Mouse (Mus musculus) cerebellum, adult 11-12 months (tissue): ENCODE measurements around the gene Rasal1.

Experiments
- DNase-seq: peaks from one replicate; pipeline ENCODE4 v3.0.0; 2022

The Rasal1 gene

DNA sequence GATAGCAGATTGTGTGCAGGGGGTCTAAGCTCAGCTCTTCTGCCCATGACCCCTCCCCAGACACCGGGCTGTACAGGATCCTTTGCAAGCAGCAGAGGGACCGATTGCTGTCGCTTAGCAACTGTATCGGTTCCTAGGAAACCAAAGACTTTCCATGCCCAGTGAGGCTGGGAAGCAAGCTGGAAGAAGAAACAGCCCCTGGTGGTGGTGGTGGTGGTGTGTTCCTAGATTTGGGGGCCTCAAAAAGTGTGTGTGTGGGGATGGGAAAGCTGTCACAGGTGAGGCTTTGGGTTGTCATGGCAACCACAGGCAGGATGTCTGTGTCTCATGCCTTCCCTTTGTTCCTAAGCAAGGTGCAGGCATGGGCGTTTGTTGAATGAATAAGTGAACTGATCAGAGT is 12.2 kb downstream of the Rasal1 start:
- DNase-seq, result no peak

DNA sequence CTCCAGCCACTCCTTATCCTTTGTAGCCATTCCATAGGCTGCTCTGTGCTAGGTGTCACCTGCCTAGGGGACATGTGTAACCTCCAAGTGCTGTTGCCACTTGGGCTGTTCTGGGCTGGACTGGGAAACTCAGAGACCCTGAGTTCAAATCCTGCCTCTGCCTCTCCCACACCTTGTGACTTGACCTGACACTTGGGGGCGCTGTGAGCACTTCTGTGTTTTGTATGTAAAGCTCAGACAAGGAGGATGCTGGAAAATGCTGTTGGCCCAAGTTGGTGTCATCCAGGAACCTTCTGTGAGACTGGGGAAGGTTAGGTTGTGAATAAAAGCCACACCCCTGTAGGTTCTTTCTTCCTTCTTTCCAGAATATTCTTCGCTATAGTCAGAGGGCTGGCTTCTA is 16.3 kb downstream of the Rasal1 start:
- DNase-seq, result no peak

DNA sequence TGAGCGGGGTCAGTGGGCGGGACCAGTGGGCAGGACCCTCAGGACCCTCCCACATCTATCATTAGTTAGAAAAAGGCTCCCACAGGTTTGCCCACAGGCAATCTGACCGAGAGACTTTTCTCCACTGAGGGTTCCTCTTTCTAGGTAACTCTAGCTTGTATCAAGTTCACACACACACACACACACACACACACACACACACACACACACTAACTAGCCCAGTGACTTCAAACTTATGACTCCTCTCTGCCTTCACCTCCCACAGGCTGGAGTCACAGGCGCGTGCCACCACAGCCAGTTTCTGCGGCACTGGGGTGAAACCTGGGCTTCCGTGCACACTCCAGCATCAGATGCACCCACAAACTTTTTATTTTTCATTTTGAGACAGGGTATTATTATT is 20.1 kb downstream of the Rasal1 start:
- DNase-seq, result no peak

DNA sequence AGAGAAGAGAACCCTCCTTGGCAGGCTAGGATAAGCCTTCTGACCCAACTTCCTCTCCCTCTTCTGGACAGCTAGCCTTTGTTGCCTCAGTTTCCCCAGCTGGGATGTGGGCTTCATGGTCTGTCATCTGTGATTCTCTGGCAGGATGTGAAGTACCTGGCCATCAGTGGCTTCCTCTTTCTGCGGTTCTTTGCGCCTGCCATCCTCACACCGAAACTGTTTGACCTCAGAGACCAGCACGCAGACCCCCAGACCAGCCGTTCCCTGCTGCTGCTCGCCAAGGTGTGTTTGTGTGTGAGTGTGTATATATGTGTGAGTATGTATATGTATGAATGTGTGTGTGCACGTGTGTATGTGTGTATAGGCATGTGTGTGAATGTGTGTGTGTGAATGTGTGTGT is 21.5 kb downstream of the Rasal1 start:
- no peak for DNase-seq

DNA sequence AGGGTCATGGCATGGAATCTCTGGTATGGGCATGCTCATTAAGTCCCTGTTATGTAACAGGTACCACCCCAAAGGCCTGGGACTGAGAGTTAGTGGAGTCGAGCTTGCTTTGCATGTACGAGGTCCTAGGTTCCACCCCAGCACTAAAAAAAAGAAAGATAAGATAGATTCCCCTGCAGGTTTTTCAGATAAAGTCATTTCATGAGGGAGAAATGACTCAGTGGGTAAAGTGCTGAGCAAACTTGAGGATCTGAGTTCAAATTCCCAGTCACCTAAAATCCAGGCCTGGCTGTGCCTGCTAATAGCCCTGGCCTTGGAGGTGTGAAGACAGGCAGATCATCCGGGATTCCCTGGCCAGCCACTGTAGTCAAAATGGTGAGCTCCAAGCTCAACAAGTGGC is 23.3 kb downstream of the Rasal1 start:
- DNase-seq, result no peak

DNA sequence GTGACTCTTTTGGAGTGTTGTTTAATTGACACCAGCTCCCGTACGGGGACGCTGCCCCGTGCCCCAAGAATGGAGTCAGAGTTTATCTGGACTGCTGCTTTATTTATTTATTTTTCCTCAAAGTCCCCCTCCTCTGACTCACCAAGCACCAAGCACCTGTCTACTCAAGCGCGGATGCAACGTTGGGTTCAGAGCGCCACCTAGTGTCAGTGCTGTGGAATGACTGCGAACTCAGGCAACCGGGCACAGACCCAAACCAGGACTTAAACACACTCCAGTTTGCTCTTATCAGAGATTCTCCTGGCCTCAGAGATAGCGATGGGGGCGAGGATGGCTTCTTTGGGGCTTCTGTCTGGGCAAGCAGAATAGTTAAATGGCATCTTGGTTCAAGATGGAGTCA is 25.0 kb downstream of the Rasal1 start:
- DNase-seq, result peak; percentile 56

DNA sequence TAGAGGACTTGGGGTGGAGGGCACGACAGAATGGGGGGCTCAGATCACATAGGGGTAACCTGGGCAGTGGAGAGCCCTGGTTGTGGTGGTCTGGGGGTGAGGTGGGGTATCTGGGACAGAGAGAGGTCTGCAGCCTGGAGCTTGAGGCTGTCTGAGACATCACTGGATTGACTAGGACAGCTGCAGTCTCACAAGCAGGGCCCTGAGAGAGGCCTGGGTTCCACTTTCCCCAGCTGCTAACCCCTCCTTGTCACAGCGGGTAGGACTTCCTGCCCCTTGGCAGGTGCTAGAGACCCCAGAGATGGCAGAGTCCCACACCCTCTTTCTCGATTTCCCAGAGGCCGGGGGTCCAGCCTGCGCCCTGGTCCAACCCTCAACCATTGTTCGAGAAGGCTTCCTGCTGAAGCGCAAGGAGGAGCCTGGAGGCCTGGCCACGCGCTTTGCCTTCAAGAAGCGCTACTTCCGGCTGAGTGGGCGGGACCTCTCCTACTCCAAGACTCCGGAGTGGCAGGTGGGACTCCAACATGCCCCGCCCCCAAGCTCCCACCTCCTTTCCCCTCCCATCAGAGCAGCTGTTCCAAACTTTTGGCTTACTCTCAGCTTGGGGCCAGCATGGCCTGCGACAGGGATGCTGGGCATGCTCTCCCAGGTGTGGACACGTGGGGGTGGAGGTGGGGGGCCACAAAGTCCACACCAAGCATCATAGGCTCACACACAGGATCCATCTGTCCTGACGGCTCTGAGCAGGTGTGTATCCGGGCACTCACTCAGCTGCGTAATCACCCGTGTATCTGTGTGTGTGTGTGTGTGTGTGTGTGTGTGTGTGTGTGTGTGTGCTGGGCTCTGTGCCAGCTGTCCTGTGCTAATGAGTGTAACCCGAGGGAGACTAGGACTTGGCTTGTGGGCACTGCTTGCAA is 25.9 kb downstream of the Rasal1 start:
- no peak for DNase-seq

DNA sequence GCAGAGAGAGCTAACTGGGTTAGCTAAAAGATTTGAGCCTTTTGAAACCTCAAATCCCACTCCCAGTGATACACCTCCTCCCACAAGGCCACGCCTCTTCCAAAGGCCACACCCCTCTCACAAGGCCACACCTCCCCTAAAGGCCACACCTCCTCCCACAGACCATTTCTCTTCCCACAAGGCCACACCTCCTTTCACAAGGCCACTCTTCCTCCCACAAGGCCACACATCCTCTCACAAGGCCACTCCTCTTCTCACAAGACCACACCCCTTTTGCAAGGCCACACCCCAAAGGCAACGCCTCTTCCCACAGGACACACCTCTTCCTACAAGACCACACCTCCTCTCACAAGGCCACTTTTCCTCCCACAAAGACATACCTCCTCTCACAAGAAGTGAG is 28.9 kb downstream of the Rasal1 start:
- peak; percentile 53 for DNase-seq

DNA sequence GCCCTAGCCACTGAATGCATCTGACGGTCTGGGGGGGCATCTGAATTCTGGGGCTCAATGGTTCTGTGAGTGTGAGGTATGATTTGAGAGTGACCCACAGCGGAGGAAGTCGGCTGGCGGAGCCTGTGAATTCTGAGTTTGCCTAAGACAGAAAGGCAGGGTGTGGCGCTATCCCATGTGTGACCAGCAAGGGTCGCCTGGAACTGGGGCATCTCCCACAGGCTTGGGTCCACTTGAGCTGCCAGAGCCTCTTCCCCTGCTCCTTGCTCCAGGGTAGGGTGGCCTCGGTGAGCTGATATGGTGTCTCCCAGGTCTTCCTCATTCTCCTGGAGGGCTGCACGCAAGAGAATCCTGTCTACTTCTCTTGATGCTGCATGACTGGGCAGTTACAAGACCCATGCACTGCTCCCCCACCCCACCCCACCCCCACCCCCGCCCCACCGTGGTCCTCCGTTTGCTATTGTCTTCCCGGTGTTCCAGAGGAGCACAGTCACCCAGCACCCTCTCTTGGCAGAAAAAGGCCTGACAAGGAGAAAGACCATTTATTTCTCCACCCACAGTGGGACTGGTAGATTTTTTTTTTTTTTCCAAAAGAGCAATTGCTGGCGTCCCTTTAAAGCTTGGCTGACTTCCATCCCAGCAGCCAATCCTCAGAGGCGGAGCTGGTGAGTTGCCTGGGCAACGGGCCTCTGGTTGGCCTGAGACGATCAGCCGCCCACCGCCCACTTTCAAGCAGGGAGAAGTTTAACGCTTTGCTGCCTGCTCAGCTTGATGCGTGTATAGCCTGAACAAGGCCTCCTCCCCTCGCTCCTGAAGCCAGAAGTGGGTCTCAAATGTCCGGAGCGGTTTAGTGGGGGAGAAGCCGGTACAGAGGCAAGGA is 31.3 kb downstream of the Rasal1 start:
- peak; percentile 75 for DNase-seq

DNA sequence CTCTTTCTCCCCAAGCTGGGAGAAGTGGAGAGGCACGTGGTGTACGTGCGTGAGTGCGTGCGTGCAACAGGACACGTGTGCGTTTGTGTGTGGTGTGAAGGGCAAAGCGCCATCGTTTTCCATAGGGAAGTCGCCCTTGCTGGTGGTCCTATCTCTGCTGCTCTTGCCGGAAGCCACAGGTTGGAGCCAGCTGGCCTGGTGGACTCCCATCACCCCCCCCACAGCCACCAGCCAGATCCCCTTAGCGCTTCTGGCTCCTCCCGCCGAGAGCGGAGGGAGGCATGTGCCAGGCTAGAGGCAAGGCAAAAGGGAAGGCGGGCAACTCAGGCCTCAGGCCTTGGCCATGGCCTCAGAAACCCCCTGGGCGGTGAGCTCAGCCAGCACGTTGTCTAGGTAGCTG is 32.3 kb downstream of the Rasal1 start:
- no peak for DNase-seq

DNA sequence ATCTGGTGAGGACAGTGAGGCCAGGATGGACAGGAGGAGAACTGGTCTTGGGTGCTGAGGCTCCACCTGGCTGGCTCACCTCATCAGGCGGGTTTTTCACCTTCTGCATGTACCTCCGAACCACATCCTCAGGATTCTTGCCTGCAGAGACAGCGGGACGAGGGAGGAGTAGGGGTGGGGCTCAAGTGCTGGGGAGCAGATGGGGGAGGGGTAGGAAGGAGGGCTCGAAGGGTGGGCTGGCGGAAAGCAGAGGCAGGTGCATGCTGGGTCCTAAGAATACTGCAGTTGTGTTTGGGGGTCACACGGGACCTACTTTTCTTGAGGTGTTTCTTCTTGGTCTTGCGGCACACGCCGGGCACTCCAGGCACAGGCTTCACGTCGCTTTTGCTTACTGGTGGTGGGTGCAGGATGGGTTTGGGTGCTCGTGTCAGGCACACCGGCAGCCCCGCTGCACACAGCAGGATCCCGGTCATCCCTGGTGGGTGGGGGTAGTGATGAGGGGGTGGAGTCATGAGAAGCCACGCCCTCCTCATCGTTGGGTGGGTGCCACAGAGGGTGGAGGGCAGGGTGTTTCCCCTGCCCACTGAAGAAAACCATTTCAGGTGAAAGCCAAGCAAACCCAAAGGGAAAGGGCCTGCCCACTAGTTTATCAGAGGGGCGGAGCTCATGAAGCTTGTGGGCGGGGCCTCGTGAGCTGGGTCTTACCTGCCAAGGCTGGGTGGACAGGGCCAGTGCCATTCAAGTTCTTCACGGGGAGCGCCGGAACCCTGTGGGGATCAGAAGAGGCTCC is 34.6 kb downstream of the Rasal1 start:
- DNase-seq, result no peak

DNA sequence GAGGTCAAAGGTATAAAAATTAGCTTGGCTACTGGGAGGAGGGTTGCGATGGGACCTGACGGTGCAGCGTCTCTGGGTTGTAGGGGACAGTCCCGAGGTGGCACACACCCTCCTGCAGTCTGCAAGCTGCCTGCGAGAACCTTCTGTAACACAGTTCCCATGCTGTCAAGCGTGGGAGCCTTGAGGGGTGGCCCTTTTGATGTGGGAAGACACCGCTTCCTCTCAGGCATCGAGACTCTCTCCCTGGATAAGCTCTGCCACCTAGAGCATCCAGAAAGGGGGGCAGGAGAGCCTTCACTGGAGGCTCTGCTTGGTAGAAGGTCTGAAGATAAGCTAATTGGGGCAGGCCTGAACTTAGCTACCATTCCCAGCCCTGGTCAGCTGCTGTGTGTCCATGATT is 37.1 kb downstream of the Rasal1 start:
- DNase-seq, result no peak

DNA sequence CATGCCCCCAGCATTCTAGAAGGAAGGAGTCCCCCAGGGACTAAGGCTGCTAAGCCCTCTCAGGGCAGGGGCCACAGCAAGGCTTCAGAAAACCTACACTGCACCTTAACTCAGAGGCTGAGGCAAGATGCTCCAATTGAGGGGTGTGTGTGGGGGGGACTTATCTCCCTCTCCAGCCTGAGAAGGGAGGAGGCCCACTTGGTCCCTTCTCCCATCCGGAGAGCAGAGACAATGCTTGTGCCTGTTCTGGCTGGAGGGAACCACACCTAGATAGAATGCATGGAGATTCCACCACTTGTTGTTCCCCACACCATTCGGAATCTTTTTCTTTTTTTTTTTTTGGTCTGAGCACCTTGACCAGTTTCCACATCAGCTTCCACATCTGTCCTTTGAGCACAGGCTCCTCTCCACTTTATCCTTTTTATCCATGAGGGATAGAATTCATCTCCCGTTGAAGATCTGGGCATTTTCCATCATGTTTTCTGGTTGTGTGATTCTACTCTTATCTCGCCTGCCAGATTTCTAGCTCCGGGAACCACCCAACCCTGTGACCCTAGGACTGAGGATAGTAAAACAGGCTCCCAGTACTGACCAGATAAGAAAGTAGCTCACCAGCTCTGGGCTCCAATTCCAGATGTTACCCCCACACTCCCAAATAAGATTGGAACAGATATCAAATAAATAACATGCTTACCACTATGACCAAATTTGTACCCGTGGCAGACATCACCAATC is 38.3 kb downstream of the Rasal1 start:
- no peak for DNase-seq

DNA sequence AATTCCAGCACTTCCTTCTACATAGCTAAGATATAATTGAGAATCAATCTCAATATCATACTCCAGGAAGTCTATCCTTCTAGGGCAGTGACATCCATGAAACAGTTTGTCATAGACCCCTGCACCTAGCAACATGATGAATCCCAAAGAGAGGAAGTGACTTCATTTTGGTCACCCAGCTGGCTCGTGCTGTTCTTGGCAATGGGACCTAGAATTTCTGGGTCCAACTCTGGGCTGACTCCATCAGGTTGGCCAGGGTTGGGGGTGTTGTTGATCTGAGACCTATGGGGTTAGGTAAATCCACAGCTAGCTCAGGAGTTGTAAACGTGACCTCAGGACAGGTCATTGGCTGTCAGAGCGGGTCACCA is 38.9 kb downstream of the Rasal1 start:
- no peak for DNase-seq

DNA sequence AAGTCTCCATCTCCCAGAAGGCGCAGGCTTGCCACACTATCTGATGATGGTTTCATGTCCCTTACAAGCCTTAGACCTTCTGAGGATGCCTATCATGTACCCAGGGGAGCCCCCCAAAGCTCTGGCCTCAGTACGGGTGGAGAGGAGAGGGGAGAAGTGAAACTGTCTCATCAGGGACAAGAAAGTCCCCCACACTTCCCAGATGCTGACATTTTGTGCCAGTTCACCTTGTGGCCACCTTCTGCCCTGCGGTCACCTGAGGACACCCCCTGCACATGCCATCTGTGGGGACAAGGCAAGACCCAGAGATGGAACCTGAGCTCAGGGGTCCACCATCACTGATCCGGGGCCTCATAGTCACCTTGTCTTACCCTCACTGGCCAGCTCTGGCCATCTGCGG is 39.3 kb downstream of the Rasal1 start:
- DNase-seq, result no peak

DNA sequence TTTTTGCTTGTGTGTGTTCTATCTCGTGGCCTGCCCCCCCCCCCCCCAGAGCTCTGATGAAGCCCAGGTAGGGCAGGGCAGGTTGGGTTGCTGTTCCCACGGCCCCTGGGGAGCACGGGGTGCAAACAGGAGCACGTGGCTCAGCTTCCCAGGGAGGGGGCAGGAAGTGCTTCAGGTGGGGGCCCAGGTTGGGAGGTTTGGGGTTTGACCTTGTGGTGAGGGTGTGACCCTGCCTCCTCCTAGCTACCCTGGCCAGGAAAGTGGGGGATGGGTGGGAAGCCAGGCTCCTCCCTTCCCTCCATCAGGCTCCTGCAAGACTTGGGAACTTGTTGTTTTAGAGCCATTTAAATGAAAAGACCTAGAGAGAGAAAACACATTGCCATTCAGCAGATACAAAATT is 39.8 kb downstream of the Rasal1 start:
- DNase-seq, result no peak

DNA sequence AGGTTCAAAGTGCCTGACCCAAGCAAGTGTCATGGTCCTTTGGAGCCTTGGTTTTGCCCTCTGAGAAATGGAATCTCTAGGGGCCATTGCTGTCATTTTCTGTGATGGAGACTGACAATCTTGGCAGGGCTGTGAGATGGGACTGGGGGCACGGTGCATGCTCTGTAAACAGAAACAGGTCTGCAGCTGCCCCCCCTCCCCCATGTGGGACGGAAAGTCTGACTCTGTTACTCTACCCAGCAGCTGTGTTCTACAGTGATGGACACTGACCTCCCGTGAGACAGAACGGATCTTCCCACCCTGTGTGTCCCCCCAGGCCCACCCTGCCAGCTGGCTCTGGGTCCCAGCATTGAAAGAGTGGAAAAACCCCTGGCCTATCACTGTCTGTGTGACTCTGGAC is 41.8 kb downstream of the Rasal1 start:
- peak; percentile 19 for DNase-seq

DNA sequence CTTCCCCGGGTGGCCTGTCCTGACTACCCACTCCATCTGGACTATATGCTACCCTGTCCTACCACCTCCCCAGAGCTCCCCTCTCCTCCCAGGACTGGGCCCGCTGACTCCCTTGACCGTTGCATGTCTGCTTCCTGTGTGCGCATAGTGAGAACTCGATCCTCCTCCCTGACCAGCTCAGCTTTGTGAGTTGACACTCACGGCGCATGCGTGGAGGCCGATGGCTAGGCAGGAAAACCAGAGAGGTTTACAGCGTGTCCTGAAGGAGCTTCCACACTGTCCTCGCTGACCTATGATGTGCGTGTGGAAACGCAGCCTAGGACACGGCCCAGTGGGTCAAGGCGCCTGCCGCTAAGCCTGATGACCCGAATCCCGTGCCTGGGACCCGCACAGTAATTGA is 43.4 kb downstream of the Rasal1 start:
- DNase-seq, result no peak

DNA sequence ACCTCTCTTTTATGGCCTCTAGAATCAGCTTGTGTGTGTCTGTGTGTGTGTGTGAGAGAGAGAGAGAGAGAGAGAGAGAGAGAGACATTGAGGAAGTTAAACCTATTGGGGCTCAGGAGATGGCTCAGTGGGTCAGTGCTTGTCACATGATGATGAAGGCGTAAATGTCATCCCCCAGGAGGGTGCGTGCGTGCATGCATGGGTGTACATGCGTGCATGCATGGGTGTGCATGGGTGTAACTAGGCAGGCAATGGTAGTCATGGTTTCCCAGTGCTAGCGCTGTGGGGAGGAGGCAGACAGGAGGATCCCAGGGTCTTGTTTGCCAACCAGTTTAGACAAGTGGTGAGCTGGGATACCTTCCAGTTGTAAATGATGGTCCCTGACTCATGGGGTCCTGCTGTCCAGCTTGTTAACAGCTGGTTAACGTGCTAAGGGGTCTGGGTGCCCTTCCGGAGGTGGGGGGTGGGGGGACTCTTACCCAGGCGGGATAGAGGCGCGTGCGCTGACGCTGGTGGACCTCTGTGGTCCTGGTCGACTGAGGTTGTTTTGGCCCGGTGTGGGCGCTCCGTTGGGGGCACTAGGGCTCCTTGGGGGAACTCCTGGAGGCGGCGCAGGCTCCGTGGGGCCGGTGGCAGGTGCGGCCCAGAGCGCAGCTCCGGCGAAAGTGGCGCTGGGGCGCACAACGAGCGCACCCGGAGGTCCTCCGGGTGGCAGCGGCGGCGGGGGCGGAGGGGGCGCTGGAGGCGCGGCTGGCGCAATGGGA is 45.5 kb downstream of the Rasal1 start:
- DNase-seq, result no peak

DNA sequence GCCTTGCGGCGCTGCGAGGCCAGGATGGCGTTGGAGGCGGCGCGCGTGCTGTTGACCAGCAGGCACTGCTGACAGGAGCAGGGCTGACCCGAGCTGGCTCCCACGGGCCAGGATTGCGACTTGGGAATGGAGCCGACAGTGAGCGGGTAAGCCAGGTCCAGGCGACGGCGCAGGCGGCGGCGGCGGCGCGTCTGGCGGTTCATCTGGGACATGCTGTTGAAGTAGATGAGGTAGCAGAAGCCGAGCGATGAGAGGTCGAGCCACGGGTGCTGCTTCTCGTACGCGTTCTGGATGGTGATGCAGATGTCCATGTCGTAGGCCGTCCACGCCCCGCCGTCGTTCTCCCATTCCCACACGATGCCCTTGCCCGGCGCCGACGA is 46.1 kb downstream of the Rasal1 start:
- DNase-seq, result no peak

DNA sequence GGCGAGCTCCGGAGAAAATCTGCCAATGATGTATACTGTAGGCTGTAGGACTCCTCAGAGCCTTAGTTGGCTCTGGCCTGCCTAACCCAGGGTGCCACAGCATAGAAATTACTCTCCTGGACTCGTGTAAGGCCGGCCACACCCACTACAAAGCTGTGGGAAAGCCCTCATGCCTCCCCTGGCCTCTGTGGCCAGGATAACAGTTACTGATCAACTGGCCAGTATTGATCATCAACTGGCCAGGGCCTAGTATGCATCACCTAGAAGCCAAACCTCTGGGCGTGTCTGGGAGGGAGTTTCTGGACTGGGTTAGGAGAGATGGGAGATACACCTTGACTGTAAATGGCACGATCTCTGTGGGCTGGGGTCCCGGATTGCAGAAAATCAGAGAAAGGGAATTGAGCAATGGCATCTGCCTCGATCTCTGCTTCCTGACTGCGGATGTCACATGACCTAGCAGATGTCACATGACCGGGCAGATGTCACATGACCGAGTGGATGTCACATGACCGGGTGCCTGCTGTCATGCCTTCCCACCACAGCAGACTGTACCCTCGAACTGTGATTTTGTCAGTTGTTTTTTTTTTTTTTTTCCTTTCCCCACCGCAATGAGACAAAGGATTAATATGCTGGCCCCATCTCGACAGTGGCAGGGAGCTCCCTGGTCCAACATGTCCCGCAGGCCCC is 47.6 kb downstream of the Rasal1 start:
- peak; percentile 25 for DNase-seq
